Mouse (Mus musculus) liver, embryonic 11.5 days (tissue): ENCODE results near the gene Habp4. TPM values are rescaled to one million over a fixed set of nuclear protein-coding genes. Genes with fewer than 3 reads are reported as not detected.

ENCODE experiments used
- ATAC-seq: fragments of 200-750 bp; cut with Nextera tagmentation; replicated peaks from 2 replicates; pipeline ENCODE4 v1.8.0; 2017; ENCODE audit warnings: moderate number of reproducible peaks, mild to moderate bottlenecking, moderate TSS enrichment, moderate library complexity; ENCODE audit not compliant: low FRiP score
- DNase-seq: peaks from one replicate; pipeline ENCODE4 v3.0.0-alpha.2; 2017; ENCODE audit warnings: low spot score
- H3K27ac ChIP-seq: fragments of 300-500 bp; sonication (generic); 2 replicates; pipeline ENCODE4 v1.5.1; 2014; ENCODE audit warnings: mild to moderate bottlenecking, low read depth, low read length, control low read depth
- H3K27me3 ChIP-seq: fragments of 300-500 bp; sonication (generic); replicated peaks from 2 replicates; pipeline ENCODE4 v1.6.1; 2014; ENCODE audit warnings: low read length, mixed read lengths; ENCODE audit not compliant: control insufficient read depth, insufficient read depth
- H3K36me3 ChIP-seq: fragments of 300-500 bp; sonication (generic); 2 replicates; pipeline ENCODE4 v1.6.1; 2014; ENCODE audit warnings: mild to moderate bottlenecking, low read length, moderate library complexity, mixed read lengths; ENCODE audit not compliant: control insufficient read depth, insufficient read depth
- H3K4me1 ChIP-seq: fragments of 300-500 bp; sonication (generic); replicated peaks from 2 replicates; pipeline ENCODE4 v1.6.1; 2014; ENCODE audit warnings: low read length, mixed read lengths; ENCODE audit not compliant: control insufficient read depth, insufficient read depth
- H3K4me2 ChIP-seq: fragments of 300-500 bp; sonication (generic); 2 replicates; pipeline ENCODE4 v1.6.1; 2014; ENCODE audit warnings: mild to moderate bottlenecking, control low read depth, moderate library complexity
- H3K4me3 ChIP-seq: fragments of 300-500 bp; sonication (generic); 2 replicates; pipeline ENCODE4 v1.5.1; 2014; ENCODE audit warnings: low read depth, low read length, control low read depth
- H3K9ac ChIP-seq: fragments of 300-500 bp; sonication (generic); 2 replicates; pipeline ENCODE4 v1.6.1; 2014; ENCODE audit warnings: low read depth, low read length, control low read depth
- H3K9me3 ChIP-seq: fragments of 300-500 bp; sonication (generic); 2 replicates; pipeline ENCODE4 v1.6.1; 2016; ENCODE audit warnings: low read length, inconsistent platforms, mixed read lengths; ENCODE audit not compliant: control insufficient read depth
- WGBS: fragments of 180-500 bp; shearing (Covaris S2); extraction: QIAGEN DNeasy Blood & Tissue Kit; methylation state at CpG from one replicate; pipeline ENCODE4 v1.1.7; 2014; 5-methylcytosine and 5-hydroxymethylcytosine counted together
- polyA plus RNA-seq: library from polyadenylated mRNA; unstranded; fragments of >200 nt; fragmentation: Nextera tagmentation; extraction: Ambion mirVana; gene quantifications from 2 replicates; pipeline ENCODE4 v1.2.1, GENCODE M21; 2014

Gene Habp4
- polyA plus RNA-seq, result 15.0 and 15.2 TPM in 2 replicates

DNA sequence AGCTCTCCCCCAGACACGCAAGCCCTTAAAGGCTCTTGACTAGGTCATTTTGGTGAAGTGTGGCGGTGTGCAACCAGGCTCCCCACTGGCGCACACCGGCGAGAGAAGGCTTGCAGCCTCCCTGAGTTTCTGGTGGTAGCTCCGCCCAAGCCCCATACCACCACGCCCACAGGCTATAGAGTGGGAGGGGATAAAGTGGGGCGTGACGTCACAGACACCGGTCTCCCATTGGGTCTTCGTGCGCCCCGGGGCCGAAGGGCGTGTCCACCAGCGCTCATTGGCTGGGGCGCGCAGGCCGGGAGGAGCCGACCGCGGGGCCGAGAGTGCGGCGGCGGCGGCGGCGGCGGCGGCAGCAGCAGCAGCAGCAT lies at the start of gene Habp4:
Gene Habp4, plus strand, starts transcription at position 277 of the 368 bp plus-strand sequence.
- peak within 1 kb of the TSS; percentile 100 for H3K4me2 ChIP-seq
- H3K9me3 ChIP-seq, result no peaks in the 10 kb centered on the region
- H3K27me3 ChIP-seq, result 0 out of 2 replicates have a peak, but pooled peaks cover 5% of the 10 kb centered on the region
- DNase-seq (peak; percentile 97), ATAC-seq (peak; percentile 99)
- H3K9ac ChIP-seq, result peak within 1 kb of the TSS; percentile 74
- WGBS, result under 1% methylated on average over 28 of the region's 31 CpGs
- H3K27ac ChIP-seq, result peak within 1 kb of the TSS; percentile 40
- H3K4me3 ChIP-seq, result peak within 1 kb of the TSS; percentile 76
- H3K36me3 ChIP-seq, result 0 out of 2 replicates have a peak, but pooled peaks cover 2% of the 10 kb centered on the region
- H3K4me1 ChIP-seq, result peaks cover 6% of the 10 kb centered on the region

DNA sequence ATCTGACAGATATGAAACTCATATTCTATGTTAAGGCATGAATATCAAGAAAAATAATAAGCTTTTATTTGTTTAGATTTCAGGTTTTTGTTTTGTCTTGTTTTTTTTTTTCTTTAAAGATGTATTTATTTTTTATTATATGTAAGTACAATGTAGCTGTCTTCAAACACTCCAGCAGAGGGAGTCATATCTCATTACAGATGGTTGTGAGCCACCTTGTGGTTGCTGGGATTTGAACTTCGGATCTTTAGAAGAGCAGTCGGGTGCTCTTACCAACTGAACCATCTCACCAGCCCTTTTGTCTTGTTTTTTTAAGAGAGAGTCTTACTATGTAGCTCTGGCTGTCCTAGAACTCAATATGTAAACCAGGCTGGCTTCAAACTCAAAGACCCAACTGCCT lies 44.2 kb upstream of the Habp4 start:
- H3K4me1 ChIP-seq, result no peaks in the 10 kb centered on the region
- no peak for ATAC-seq
- no peaks in the 10 kb centered on the region for H3K36me3 ChIP-seq
- H3K27ac ChIP-seq, result no peak overlapping the region
- no peak for DNase-seq
- 43% methylated on average over 2 of the region's 2 CpGs for WGBS
- H3K9ac ChIP-seq, result no peak overlapping the region
- no peak overlapping the region for H3K4me2 ChIP-seq
- H3K9me3 ChIP-seq, result no peaks in the 10 kb centered on the region
- no peak overlapping the region for H3K4me3 ChIP-seq
- H3K27me3 ChIP-seq, result no peaks in the 10 kb centered on the region

DNA sequence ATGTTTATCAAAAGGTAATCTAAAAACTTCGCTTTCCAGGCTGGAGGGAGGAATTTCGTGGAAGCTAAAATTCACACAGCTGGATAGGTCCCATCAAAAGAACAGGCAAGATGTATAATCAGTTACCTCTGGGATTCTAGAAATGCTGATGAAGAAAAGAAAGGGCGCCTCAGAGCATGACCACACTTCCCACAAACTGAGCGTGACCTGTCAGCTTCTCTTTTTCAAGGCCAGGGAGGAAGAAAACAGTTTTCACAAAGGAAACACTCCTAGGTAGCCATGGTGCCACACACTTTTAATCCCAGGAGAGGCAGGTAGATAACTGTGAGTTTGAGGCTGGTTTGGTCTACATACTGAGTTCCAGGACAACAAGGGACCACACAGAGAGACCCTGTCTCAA lies 40.9 kb upstream of the Habp4 start:
- no peak for ATAC-seq
- no peak overlapping the region for H3K27ac ChIP-seq
- DNase-seq, result no peak
- no peaks in the 10 kb centered on the region for H3K9me3 ChIP-seq
- H3K27me3 ChIP-seq, result no peaks in the 10 kb centered on the region
- no peak overlapping the region for H3K9ac ChIP-seq
- H3K4me3 ChIP-seq, result no peak overlapping the region
- H3K36me3 ChIP-seq, result no peaks in the 10 kb centered on the region
- H3K4me1 ChIP-seq, result no peaks in the 10 kb centered on the region
- H3K4me2 ChIP-seq, result no peak overlapping the region
- 50% methylated on average over 4 of the region's 4 CpGs for WGBS

DNA sequence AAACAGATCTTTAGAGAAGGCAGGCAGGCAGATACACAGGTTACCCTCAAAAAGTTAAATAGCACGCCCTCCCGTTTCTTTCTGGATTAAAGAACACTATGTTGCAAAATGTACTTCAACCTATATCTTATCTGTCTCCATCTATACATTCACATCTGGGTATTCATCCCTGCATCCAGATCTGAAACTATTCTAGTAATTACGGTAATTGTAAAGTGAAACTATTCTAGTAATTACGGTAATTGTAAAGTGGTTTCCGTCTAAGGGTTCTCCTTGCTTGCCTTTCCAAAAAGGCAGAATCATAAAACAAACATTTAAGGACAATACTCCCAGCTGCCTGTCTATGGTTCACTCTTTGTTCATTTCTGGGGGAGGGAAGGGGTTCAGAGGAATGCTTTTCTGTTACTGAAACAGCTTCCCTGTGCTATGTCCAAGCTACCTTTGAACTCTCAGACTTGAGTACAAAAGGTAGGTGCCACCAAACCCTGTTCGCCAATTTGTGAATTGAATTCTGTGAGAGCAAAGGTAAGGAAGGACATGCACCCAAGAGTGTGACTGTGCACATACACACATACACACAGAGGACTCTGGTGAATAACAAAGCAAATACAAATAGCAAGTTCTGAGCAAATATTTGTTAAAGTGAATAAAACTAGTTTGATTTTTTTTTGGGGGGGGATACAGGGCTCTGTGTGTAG lies 38.0 kb upstream of the Habp4 start:
- Histone ChIP-seq H3K9me3 (no peaks in the 10 kb centered on the region), H3K27ac (no peak overlapping the region), H3K36me3 (no peaks in the 10 kb centered on the region), H3K27me3 (no peaks in the 10 kb centered on the region), H3K4me2 (no peak overlapping the region), H3K4me3 (no peak overlapping the region), H3K9ac (no peak overlapping the region), H3K4me1 (no peaks in the 10 kb centered on the region)
- 27% methylated on average over 6 of the region's 6 CpGs for WGBS
- DNase-seq (no peak), ATAC-seq (no peak)

DNA sequence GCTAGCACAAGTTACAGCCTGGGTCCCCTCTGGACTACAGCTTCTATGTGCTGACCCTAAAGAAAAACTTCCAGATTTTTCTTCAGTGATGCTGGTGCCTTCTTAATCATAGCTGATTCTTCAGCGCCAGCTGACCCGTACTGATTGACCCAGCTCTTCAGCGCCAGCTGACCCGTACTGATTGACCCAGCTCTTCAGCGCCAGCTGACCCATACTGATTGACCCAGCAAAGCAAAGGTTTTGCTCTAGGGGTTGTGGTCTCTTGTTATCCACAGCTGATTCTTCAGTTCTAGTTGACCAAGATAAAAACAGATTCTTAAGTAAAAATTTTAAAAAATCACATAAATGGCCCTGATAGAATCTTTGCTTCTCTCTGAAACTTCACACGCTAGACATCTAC lies 36.7 kb upstream of the Habp4 start:
- Histone ChIP-seq H3K4me2 (no peak overlapping the region), H3K27me3 (no peaks in the 10 kb centered on the region), H3K27ac (no peak overlapping the region), H3K4me3 (no peak overlapping the region), H3K4me1 (peaks cover 7% of the 10 kb centered on the region; the same call in 1 of the 2 replicates), H3K9ac (no peak overlapping the region), H3K9me3 (no peaks in the 10 kb centered on the region), H3K36me3 (no peaks in the 10 kb centered on the region)
- ATAC-seq, result no peak
- 89% methylated on average over 6 of the region's 6 CpGs for WGBS
- DNase-seq, result no peak

DNA sequence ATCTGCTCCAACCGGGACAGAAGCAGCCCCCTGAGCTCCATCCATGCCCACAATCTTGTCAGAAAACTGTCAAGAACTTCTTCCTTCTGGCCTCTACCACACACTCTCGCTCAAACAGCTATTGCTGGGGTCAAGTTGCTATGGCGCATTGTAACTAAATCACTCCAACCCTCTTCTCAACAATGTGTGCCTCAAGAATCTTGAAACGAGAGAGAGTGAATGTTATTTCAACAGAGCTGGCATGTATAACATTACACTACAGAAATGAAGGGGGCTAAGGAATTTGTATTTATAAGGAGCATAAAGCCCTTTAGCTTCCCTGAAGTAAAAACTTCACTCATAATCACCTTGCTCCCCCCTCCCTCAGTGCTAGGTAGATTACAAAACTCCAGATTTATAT lies 35.3 kb upstream of the Habp4 start:
- Histone ChIP-seq H3K4me1 (peaks cover 8% of the 10 kb centered on the region; the same call in 1 of the 2 replicates), H3K27me3 (no peaks in the 10 kb centered on the region), H3K36me3 (no peaks in the 10 kb centered on the region), H3K4me2 (no peak overlapping the region), H3K9ac (no peak overlapping the region), H3K9me3 (no peaks in the 10 kb centered on the region), H3K4me3 (no peak overlapping the region), H3K27ac (no peak overlapping the region)
- ATAC-seq, result no peak
- no peak for DNase-seq
- WGBS, result 63% methylated on average over 4 of the region's 4 CpGs

DNA sequence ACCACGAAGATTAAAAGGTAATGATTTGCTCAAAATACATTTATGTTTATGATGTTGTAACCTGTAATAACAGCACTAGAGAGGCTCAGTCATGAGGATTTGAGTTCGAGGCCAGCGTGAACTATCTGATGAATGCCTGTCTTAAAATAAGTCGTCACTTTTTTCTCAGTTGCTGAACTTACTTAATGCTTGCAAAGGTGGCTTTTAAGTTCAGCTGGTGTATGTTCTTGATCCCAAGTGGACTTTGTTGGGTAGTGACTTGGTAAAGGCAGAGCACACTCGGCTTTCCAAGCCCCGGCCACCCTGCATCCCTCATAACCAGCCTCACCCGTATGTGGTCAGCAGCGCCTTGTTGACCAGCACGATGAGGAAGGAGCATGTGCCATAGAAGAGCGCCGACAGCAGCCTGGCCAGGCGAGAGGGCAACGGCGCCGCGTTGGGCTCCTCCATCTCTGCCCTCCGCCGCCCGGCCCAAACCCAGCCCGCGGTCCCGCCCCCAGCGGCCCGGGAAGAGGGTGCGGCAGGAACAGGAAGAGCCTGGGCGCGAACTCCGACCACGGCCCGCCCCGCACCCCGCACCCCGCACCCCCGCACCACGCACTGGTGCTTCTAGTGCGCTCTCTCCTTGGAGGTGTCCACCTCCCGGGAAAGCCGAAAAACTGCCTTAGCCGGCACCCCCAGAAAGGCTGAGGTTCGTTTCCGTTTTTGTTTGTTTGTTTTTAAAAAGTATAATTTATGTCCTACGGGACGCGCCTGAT lies 32.6 kb upstream of the Habp4 start, which contains the start of gene Slc35d2:
Gene Slc35d2, minus strand, starts transcription at position 511 of the 758 bp plus-strand sequence.
- Histone ChIP-seq H3K9me3 (no peaks in the 10 kb centered on the region), H3K4me3 (peak within 1 kb of the TSS; percentile 55), H3K4me1 (peaks cover 8% of the 10 kb centered on the region; the same call in 1 of the 2 replicates), H3K27ac (no peak within 1 kb of the TSS), H3K36me3 (0 out of 2 replicates have a peak, but pooled peaks cover 5% of the 10 kb centered on the region), H3K9ac (peak within 1 kb of the TSS; percentile 58), H3K4me2 (peak within 1 kb of the TSS; percentile 71), H3K27me3 (no peaks in the 10 kb centered on the region)
- ATAC-seq, result peak; percentile 83
- whole genome bisulfite sequencing, result 7% methylated on average over 44 of the region's 44 CpGs
- DNase-seq, result peak; percentile 46

DNA sequence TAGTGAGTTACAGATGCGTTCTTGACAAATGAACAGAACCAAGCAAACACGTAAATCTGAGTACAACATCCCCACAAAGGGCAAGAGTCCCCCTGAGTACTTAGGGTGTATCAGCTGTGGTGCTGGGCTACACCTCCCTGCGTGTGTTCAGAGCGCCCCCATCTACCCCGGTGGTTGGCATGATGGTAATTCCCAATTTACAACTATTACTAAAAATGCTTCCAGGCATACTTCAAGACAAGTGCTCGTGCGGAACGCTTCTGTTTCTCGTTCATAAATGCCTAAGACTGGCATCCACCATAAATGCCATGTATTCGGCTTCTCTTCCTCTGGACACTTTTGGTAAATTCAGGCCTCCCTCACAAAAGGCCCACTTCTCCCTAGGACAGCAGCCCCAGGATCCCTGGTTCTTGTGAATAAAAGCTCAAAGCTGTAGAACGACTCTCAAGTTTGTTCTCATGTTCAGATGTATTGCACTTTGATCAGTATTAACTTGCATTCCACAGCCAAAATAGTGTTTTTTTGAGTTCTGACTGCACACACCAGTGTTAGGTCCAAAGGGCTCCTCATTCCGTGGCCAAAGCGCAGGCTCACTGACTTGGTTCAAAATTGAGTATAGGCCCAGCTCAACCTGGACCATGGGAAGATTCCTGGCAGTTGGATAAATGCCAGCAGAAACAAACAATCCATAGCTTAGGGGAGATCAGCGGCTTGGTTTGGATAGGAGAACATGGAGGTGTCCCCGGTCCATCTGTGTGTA lies 31.8 kb upstream of the Habp4 start:
- DNase-seq, result peak; percentile 63
- peak; percentile 79 for ATAC-seq
- H3K27ac ChIP-seq, result no peak overlapping the region

More for the DNA sequence above, 31.8 kb upstream of the Habp4 start:
- Histone ChIP-seq H3K4me2 (peak overlapping the region; percentile 71), H3K9ac (peak overlapping the region; percentile 58), H3K27me3 (no peaks in the 10 kb centered on the region), H3K36me3 (peaks cover 5% of the 10 kb centered on the region; the same call in 1 of the 2 replicates), H3K9me3 (no peaks in the 10 kb centered on the region), H3K4me3 (peak overlapping the region; percentile 55), H3K4me1 (peaks cover 8% of the 10 kb centered on the region; the same call in 1 of the 2 replicates)
- WGBS, result 43% methylated on average over 15 of the region's 15 CpGs
